Mouse (Mus musculus) intestine, embryonic 14.5 days (tissue): ENCODE data around the gene Fam161a. TPM values are rescaled to one million over a fixed set of nuclear protein-coding genes. Genes with fewer than 3 reads are reported as not detected.

Experiments used
- ATAC-seq: fragments of 200-750 bp; cut with Nextera tagmentation; replicated peaks from 2 replicates; pipeline ENCODE4 v1.8.0; 2017; ENCODE audit warnings: low read depth, moderate number of reproducible peaks, moderate TSS enrichment, moderate library complexity; ENCODE audit not compliant: low FRiP score, low TSS enrichment
- DNase-seq: peaks from one replicate; pipeline ENCODE4 v3.0.0-alpha.2; 2018; ENCODE audit warnings: low spot score
- H3K27ac ChIP-seq: fragments of 300-500 bp; sonication (generic); 2 replicates; pipeline ENCODE4 v1.5.1; 2014; ENCODE audit warnings: low read depth, mild to moderate bottlenecking, control low read depth
- H3K27me3 ChIP-seq: fragments of 300-500 bp; sonication (generic); replicated peaks from 2 replicates; pipeline ENCODE4 v1.6.1; 2014; ENCODE audit warnings: low read length, control low read depth; ENCODE audit not compliant: control insufficient read depth, insufficient read depth
- H3K36me3 ChIP-seq: fragments of 300-500 bp; sonication (generic); 2 replicates; pipeline ENCODE4 v1.6.1; 2014; ENCODE audit warnings: low read length, control low read depth; ENCODE audit not compliant: control insufficient read depth, insufficient read depth
- H3K4me1 ChIP-seq: fragments of 300-500 bp; sonication (generic); replicated peaks from 2 replicates; pipeline ENCODE4 v1.6.1; 2014; ENCODE audit warnings: low read length, control low read depth, mixed read lengths; ENCODE audit not compliant: control insufficient read depth, insufficient read depth
- H3K4me2 ChIP-seq: fragments of 300-500 bp; sonication (generic); 2 replicates; pipeline ENCODE4 v1.6.1; 2014; ENCODE audit warnings: low read length
- H3K4me3 ChIP-seq: fragments of 300-500 bp; sonication (generic); 2 replicates; pipeline ENCODE4 v1.5.1; 2014; ENCODE audit warnings: low read depth, low read length, control low read depth, mixed read lengths
- H3K9ac ChIP-seq: fragments of 300-500 bp; sonication (generic); 2 replicates; pipeline ENCODE4 v1.6.1; 2014; ENCODE audit warnings: mild to moderate bottlenecking, low read length
- H3K9me3 ChIP-seq: fragments of 300-500 bp; sonication (generic); 2 replicates; pipeline ENCODE4 v1.6.1; 2016; ENCODE audit warnings: low read length, control low read depth; ENCODE audit not compliant: control insufficient read depth
- WGBS: fragments of 180-500 bp; shearing (Covaris S2); extraction: QIAGEN DNeasy Blood & Tissue Kit; methylation state at CpG from one replicate; pipeline ENCODE4 v1.1.7; 2014; 5-methylcytosine and 5-hydroxymethylcytosine counted together
- polyA plus RNA-seq: library from polyadenylated mRNA; unstranded; fragments of >200 nt; fragmentation: Nextera tagmentation; extraction: Ambion mirVana; gene quantifications from 2 replicates; pipeline ENCODE4 v1.2.1, GENCODE M21; 2014

Gene Fam161a
- polyA plus RNA-seq, 1 experiment from 2014 or later: 1.6 TPM

- Histone ChIP-seq H3K9me3 (no peaks in the 10 kb centered on the region), H3K27ac (no peak overlapping the region), H3K4me2 (no peak overlapping the region), H3K36me3 (no peaks in the 10 kb centered on the region), H3K27me3 (no peaks in the 10 kb centered on the region), H3K4me1 (no peaks in the 10 kb centered on the region), H3K4me3 (no peak overlapping the region), H3K9ac (no peak overlapping the region)
- WGBS: 56% methylated on average over 7 of the region's 7 CpGs
- DNase-seq: no peak
- no peak for ATAC-seq
Measured at GRCm38 (mm10) chr11:23074841-23075240, 67.5 kb downstream of the Fam161a start.

- WGBS: 81% methylated on average over 1 of the region's 1 CpGs
- ATAC-seq (no peak), DNase-seq (no peak)
- Histone ChIP-seq H3K27ac (no peak overlapping the region), H3K27me3 (no peaks in the 10 kb centered on the region), H3K9me3 (no peaks in the 10 kb centered on the region), H3K4me1 (peaks cover 4% of the 10 kb centered on the region; the same call in 1 of the 2 replicates), H3K4me3 (no peak overlapping the region), H3K4me2 (no peak overlapping the region), H3K9ac (no peak overlapping the region), H3K36me3 (no peaks in the 10 kb centered on the region)
Measured at GRCm38 (mm10) chr11:23078541-23078940, 71.2 kb downstream of the Fam161a start.

Other genes starting within 250 kb of the Fam161a start
- gene B3gnt2, start 146.6 kb upstream of the Fam161a start, polyA plus RNA-seq: 8.4 and 9.5 TPM in 2 replicates
- gene Zrsr1, start 35.5 kb upstream of the Fam161a start, polyA plus RNA-seq: 1.4 and 2.7 TPM in 2 replicates
- 15.2 and 16.0 TPM in 2 replicates for gene Gm28048, start 25.4 kb upstream of the Fam161a start, polyA plus RNA-seq
- 411 and 426 TPM in 2 replicates for gene Commd1, start 25.1 kb upstream of the Fam161a start, polyA plus RNA-seq
- 288 and 312 TPM in 2 replicates for gene Cct4, start 17.0 kb upstream of the Fam161a start, polyA plus RNA-seq
- gene Xpo1, start 248.5 kb downstream of the Fam161a start, polyA plus RNA-seq: 115 and 116 TPM in 2 replicates